Mouse (Mus musculus) gastrocnemius, postnatal 10 days (tissue): Measurements from ENCODE around the gene Nmur2. TPM values are rescaled to one million over a fixed set of nuclear protein-coding genes. Genes with fewer than 3 reads are reported as not detected.
A peak's percentile ranks its signal among the peaks of the same experiment; 100 is the strongest.

Experiments used
- DNase-seq: peaks from one replicate; pipeline ENCODE4 v3.0.0; 2021; ENCODE audit warnings: mixed read lengths
- long read RNA-seq, 2 experiments: library from polyadenylated mRNA; stranded (forward); transcript quantifications; one replicate each; pipeline ENCODE4 v2.0.0; 2021
- total RNA-seq, 2 experiments: library from RNA; stranded (reverse); gene quantifications; 2 replicates each; pipeline ENCODE4 v1.2.3; 2021

The Nmur2 gene
- not detected for total RNA-seq
- long read RNA-seq, experiment 1, result 0 reads
- long read RNA-seq, experiment 2, result 0 reads

GRCm38 (mm10) chr11:56040917-56041316, at the start of gene Nmur2:
Gene Nmur2 (minus strand): TSS chr11:56041010.
- no peak for DNase-seq

- DNase-seq, result no peak
These were observed 48.4 kb upstream of the Nmur2 start for GRCm38 (mm10) chr11:56089127-56089689.

- no peak for DNase-seq
These were observed 31.3 kb upstream of the Nmur2 start for GRCm38 (mm10) chr11:56072131-56072530.

- DNase-seq, result no peak
These were observed 28.8 kb upstream of the Nmur2 start for GRCm38 (mm10) chr11:56069658-56070057.

GRCm38 (mm10) chr11:56065147-56065546, 24.3 kb upstream of the Nmur2 start:
- no peak for DNase-seq

- no peak for DNase-seq
These were observed 23.8 kb upstream of the Nmur2 start for GRCm38 (mm10) chr11:56064575-56064974.

- no peak for DNase-seq
These were observed 18.4 kb upstream of the Nmur2 start for GRCm38 (mm10) chr11:56059236-56059635.

- no peak for DNase-seq
These were observed 13.6 kb upstream of the Nmur2 start for GRCm38 (mm10) chr11:56054439-56054838.

GRCm38 (mm10) chr11:56026854-56027253, 14.0 kb downstream of the Nmur2 start:
- DNase-seq, result no peak

GRCm38 (mm10) chr11:56025746-56026570, 14.9 kb downstream of the Nmur2 start:
- DNase-seq, result no peak

GRCm38 (mm10) chr11:56013510-56014057, 27.2 kb downstream of the Nmur2 start:
- DNase-seq, result no peak

GRCm38 (mm10) chr11:56012396-56012795, 28.4 kb downstream of the Nmur2 start:
- no peak for DNase-seq

GRCm38 (mm10) chr11:56008277-56008676, 32.5 kb downstream of the Nmur2 start:
- DNase-seq, result no peak

- no peak for DNase-seq
These were observed 48.0 kb downstream of the Nmur2 start for GRCm38 (mm10) chr11:55992799-55993198.

GRCm38 (mm10) chr11:55992148-55992547, 48.7 kb downstream of the Nmur2 start:
- no peak for DNase-seq

- peak; percentile 26 for DNase-seq
These were observed 49.2 kb downstream of the Nmur2 start for GRCm38 (mm10) chr11:55991505-55992066.

- no peak for DNase-seq
These were observed 56.2 kb downstream of the Nmur2 start for GRCm38 (mm10) chr11:55984643-55985042.

- no peak for DNase-seq
These were observed 59.2 kb downstream of the Nmur2 start for GRCm38 (mm10) chr11:55981656-55982055.

GRCm38 (mm10) chr11:55978146-55978545, 62.7 kb downstream of the Nmur2 start:
- no peak for DNase-seq
